In the genomic region with DNA sequence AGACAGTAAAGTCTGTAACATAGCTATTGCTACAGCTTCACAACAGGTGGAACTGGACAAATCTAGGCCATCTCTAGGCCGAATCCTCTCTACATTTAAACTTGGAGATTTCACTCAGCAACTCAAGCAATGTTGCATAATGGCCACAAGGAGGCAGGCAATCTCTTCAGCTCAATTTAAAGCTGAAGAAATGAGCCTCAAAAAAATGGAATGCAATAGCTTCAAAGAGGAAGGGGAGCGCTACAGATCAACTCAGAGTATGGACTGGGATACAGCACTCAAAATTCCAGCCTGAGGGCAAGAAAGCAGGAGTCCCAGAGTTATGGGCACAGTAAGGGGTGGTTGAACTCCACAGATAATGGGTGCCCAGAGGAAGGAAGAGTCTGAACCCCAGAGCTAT, we compare ENCODE assay signal across 10 mouse cellular contexts. TPM values are rescaled to one million over a fixed set of nuclear protein-coding genes. Genes with fewer than 3 reads are reported as not detected.
DNase-seq lines count a peak whose midpoint lies in the region; ATAC-seq and TF ChIP-seq lines count a peak whose summit lies in the region.
"Had no signal": no experiment of that assay in that cellular context is flagged by ENCODE, and none has a peak within 500 bp of the region (broad histone marks: within the 10 kb centered on the region; RNA-seq: fewer than 3 reads in every experiment).

No protein-coding gene starts in this region.

- no peaks in the 10 kb centered on the region for H3K27me3 ChIP-seq in kidney, embryonic 15.5 days
- no peaks in the 10 kb centered on the region for H3K27me3 ChIP-seq in midbrain, embryonic 13.5 days
- no peaks in the 10 kb centered on the region for H3K27me3 ChIP-seq in kidney, embryonic 16.5 days (ENCODE audit: insufficient read depth, low read length)

- H3K4me2 ChIP-seq in kidney, embryonic 15.5 days = no peak overlapping the region
- no peak overlapping the region for H3K4me2 ChIP-seq in midbrain, embryonic 13.5 days (replicated peaks)
- no peak overlapping the region for H3K4me2 ChIP-seq in kidney, embryonic 16.5 days (replicated peaks; ENCODE audit: low read depth, low read length)

- no peaks in the 10 kb centered on the region; the same call in 1 of the 2 replicates for H3K36me3 ChIP-seq in kidney, embryonic 15.5 days
- H3K36me3 ChIP-seq in ES-E14 (ENCODE audit: control insufficient read depth, insufficient read depth, low read length, poor library complexity, severe bottlenecking) = no peaks in the 10 kb centered on the region
- no peaks in the 10 kb centered on the region for H3K36me3 ChIP-seq in midbrain, embryonic 13.5 days
- H3K36me3 ChIP-seq in kidney, embryonic 16.5 days (ENCODE audit: insufficient read depth, low read length) = no peaks in the 10 kb centered on the region

- H3K9ac ChIP-seq in kidney, embryonic 15.5 days = no peak overlapping the region
- H3K9ac ChIP-seq in ES-E14 (ENCODE audit: insufficient read depth, low read depth, low read length, poor library complexity, severe bottlenecking) = no peak overlapping the region
- no peak overlapping the region for H3K9ac ChIP-seq in midbrain, embryonic 13.5 days (replicated peaks)
- H3K9ac ChIP-seq in kidney, embryonic 16.5 days (replicated peaks; ENCODE audit: low read length) = no peak overlapping the region

- no peaks in the 10 kb centered on the region for H3K9me3 ChIP-seq in kidney, embryonic 15.5 days (replicated peaks)
- H3K9me3 ChIP-seq in ES-E14 (ENCODE audit: control insufficient read depth, insufficient read depth, low read depth, low read length) = no peaks in the 10 kb centered on the region
- no peaks in the 10 kb centered on the region for H3K9me3 ChIP-seq in midbrain, embryonic 13.5 days
- H3K9me3 ChIP-seq in kidney, embryonic 16.5 days (ENCODE audit: low read length) = no peaks in the 10 kb centered on the region

- WGBS in kidney, embryonic 15.5 days = 38% methylated on average over 2 of the region's 2 CpGs
- WGBS in midbrain, embryonic 13.5 days = 38% methylated on average over 2 of the region's 2 CpGs
- WGBS in kidney, embryonic 16.5 days = 36% methylated on average over 2 of the region's 2 CpGs

- no peak for ATAC-seq in kidney, embryonic 15.5 days (replicated peaks; ENCODE audit: low FRiP score)
- ATAC-seq in midbrain, embryonic 13.5 days = peak; percentile 53; the same call in 1 of the 2 replicates
- ATAC-seq in kidney, embryonic 16.5 days (ENCODE audit: low FRiP score, low TSS enrichment) = no peak

- in situ Hi-C loops in ES-E14 (cut with MboI; ENCODE audit: low sequenced_read_pairs in 2 of 2, unreplicated experiment in 2 of 2) = no loop called here

- peak; percentile 60; the same call in 1 of the 2 replicates for TF ChIP-seq CTCF in cortical plate, adult 2 months (IDR thresholded peaks at IDR 0.05; ENCODE audit: extremely low read depth, insufficient read depth, low read length)

- no peak for TF ChIP-seq POLR2A in cortical plate, adult 2 months (IDR thresholded peaks at IDR 0.05; ENCODE audit: extremely low read depth, insufficient read depth, low read length)

- no peak overlapping the region for H3K27ac ChIP-seq in kidney, embryonic 15.5 days
- H3K27ac ChIP-seq in ES-E14 (ENCODE audit: insufficient read depth, low read depth, low read length, poor library complexity, severe bottlenecking) = no peak overlapping the region
- H3K27ac ChIP-seq in cortical plate, adult 2 months (ENCODE audit: insufficient read depth, low read length) = no peak overlapping the region
- H3K27ac ChIP-seq in midbrain, embryonic 13.5 days = no peak overlapping the region
- no peak overlapping the region for H3K27ac ChIP-seq in kidney, embryonic 16.5 days (ENCODE audit: low read length)

- DNase-seq in kidney, adult 9 months = peak; percentile 40
- DNase-seq in ES-E14 (ENCODE audit: low read depth, low spot score) = no peak
- DNase-seq in ovary, postnatal 14 days (ENCODE audit: low spot score) = no peak
- no peak for DNase-seq in spleen, postnatal 14 days (ENCODE audit: low spot score in 2 of 2)

- H3K4me3 ChIP-seq in kidney, embryonic 15.5 days (replicated peaks) = no peak overlapping the region
- H3K4me3 ChIP-seq in ES-E14 (ENCODE audit: insufficient read depth in 1 of 2, low read depth in 1 of 2, low read length in 2 of 2, poor library complexity in 1 of 2, severe bottlenecking in 1 of 2) = no peak overlapping the region
- H3K4me3 ChIP-seq in cortical plate, adult 2 months (ENCODE audit: insufficient read depth, low read length) = no peak overlapping the region
- H3K4me3 ChIP-seq in midbrain, embryonic 13.5 days (replicated peaks) = no peak overlapping the region
- H3K4me3 ChIP-seq in kidney, embryonic 16.5 days (ENCODE audit: low read length) = no peak overlapping the region

- no peaks in the 10 kb centered on the region for H3K4me1 ChIP-seq in kidney, embryonic 15.5 days
- H3K4me1 ChIP-seq in ES-E14 (ENCODE audit: control insufficient read depth in 2 of 2, insufficient read depth in 2 of 2, low read length in 2 of 2, poor library complexity in 1 of 2) = peaks cover 0 to 5% of the 10 kb centered on the region in 2 experiments; a peak in 2 of 4 replicates
- no peaks in the 10 kb centered on the region for H3K4me1 ChIP-seq in cortical plate, adult 2 months (ENCODE audit: control insufficient read depth, insufficient read depth, low read length)
- H3K4me1 ChIP-seq in midbrain, embryonic 13.5 days (replicated peaks) = peaks cover 4% of the 10 kb centered on the region
- H3K4me1 ChIP-seq in kidney, embryonic 16.5 days (ENCODE audit: insufficient read depth, low read length) = no peaks in the 10 kb centered on the region

TF ChIP-seq in ES-E14, 5 proteins besides CTCF, POLR2A, EP300 and RAD21:
- TF ChIP-seq HCFC1 (IDR thresholded peaks at IDR 0.05; ENCODE audit: borderline replicate concordance, insufficient read depth, low read length) (no peak), ZNF384 (IDR thresholded peaks at IDR 0.05; ENCODE audit: low read depth, low read length) (peak; percentile 40; the same call in 1 of the 2 replicates), CHD2 (IDR thresholded peaks at IDR 0.05; ENCODE audit: low read depth, low read length) (no peak), MAFK (IDR thresholded peaks at IDR 0.05; ENCODE audit: insufficient read depth, low read depth, low read length) (no peak), ZC3H11A (IDR thresholded peaks at IDR 0.05; ENCODE audit: borderline replicate concordance, low read depth, low read length) (peak; percentile 53; the same call in 1 of the 2 replicates)

RNA-seq across cellular contexts. Expression of gene Pomgnt1, which starts 11.3 kb away (rescaled TPM):
- polyA plus RNA-seq in kidney, embryonic 15.5 days (2015; fragmentation: Nextera tagmentation; extraction: Ambion mirVana) = 61.7 and 62.2 TPM in 2 replicates
- 48.6 and 51.5 TPM in 2 replicates for total RNA-seq in ES-E14 (2012; rRNA removed)
- polyA plus RNA-seq in cortical plate, adult 2 months (2012; rRNA removed) = 80.3 and 84.4 TPM in 2 replicates
- 51.8 and 56.9 TPM in 2 replicates for polyA plus RNA-seq in midbrain, embryonic 13.5 days (2015; fragmentation: Nextera tagmentation; extraction: Ambion mirVana)
- 59.2 and 65.5 TPM in 2 replicates for polyA plus RNA-seq in kidney, embryonic 16.5 days (2015; fragmentation: Nextera tagmentation; extraction: Ambion mirVana)

RNA-seq across cellular contexts. Expression of gene Rad54l, which starts 11.5 kb away (rescaled TPM):
- 34.4 and 36.6 TPM in 2 replicates for polyA plus RNA-seq in kidney, embryonic 15.5 days (2015; fragmentation: Nextera tagmentation; extraction: Ambion mirVana)
- total RNA-seq in ES-E14 (2012; rRNA removed) = 36.2 and 38.6 TPM in 2 replicates
- 0.81 and 1.1 TPM in 2 replicates for polyA plus RNA-seq in cortical plate, adult 2 months (2012; rRNA removed)
- 18.8 and 19.4 TPM in 2 replicates for polyA plus RNA-seq in midbrain, embryonic 13.5 days (2015; fragmentation: Nextera tagmentation; extraction: Ambion mirVana)
- polyA plus RNA-seq in kidney, embryonic 16.5 days (2015; fragmentation: Nextera tagmentation; extraction: Ambion mirVana) = 34.7 and 35.6 TPM in 2 replicates

RNA-seq across cellular contexts. Expression of gene Lurap1, which starts 16.1 kb away (rescaled TPM):
- 2.7 and 3.2 TPM in 2 replicates for polyA plus RNA-seq in kidney, embryonic 15.5 days (2015; fragmentation: Nextera tagmentation; extraction: Ambion mirVana)
- 0.49 and 0.95 TPM in 2 replicates for total RNA-seq in ES-E14 (2012; rRNA removed)
- 14.2 TPM in 2 replicates for polyA plus RNA-seq in cortical plate, adult 2 months (2012; rRNA removed)
- polyA plus RNA-seq in midbrain, embryonic 13.5 days (2015; fragmentation: Nextera tagmentation; extraction: Ambion mirVana) = 1.5 and 2.2 TPM in 2 replicates
- polyA plus RNA-seq in kidney, embryonic 16.5 days (2015; fragmentation: Nextera tagmentation; extraction: Ambion mirVana) = 3.8 and 3.9 TPM in 2 replicates

RNA-seq across cellular contexts. Expression of gene Tspan1, which starts 32.4 kb away (rescaled TPM):
- 2.1 and 6.4 TPM in 2 replicates for polyA plus RNA-seq in kidney, embryonic 15.5 days (2015; fragmentation: Nextera tagmentation; extraction: Ambion mirVana)
- 1.7 and 3.0 TPM in 2 replicates for total RNA-seq in ES-E14 (2012; rRNA removed)
- 0.26 and 0.27 TPM in 2 replicates for polyA plus RNA-seq in cortical plate, adult 2 months (2012; rRNA removed)
- polyA plus RNA-seq in midbrain, embryonic 13.5 days (2015; fragmentation: Nextera tagmentation; extraction: Ambion mirVana) = 0.11 TPM in 1 of 2 replicates, not detected in the other
- 2.8 and 4.8 TPM in 2 replicates for polyA plus RNA-seq in kidney, embryonic 16.5 days (2015; fragmentation: Nextera tagmentation; extraction: Ambion mirVana)
- total RNA-seq: layer of hippocampus, adult 18-20 months had no signal

RNA-seq across cellular contexts. Expression of gene 1700042G07Rik, which starts 38.2 kb away (rescaled TPM):
- polyA plus RNA-seq in kidney, embryonic 15.5 days (2015; fragmentation: Nextera tagmentation; extraction: Ambion mirVana) = not detected in 2 replicates
- total RNA-seq in ES-E14 (2012; rRNA removed) = not detected in 2 replicates
- polyA plus RNA-seq in cortical plate, adult 2 months (2012; rRNA removed) = not detected in 2 replicates
- polyA plus RNA-seq in midbrain, embryonic 13.5 days (2015; fragmentation: Nextera tagmentation; extraction: Ambion mirVana) = not detected in 2 replicates
- not detected in 2 replicates for polyA plus RNA-seq in kidney, embryonic 16.5 days (2015; fragmentation: Nextera tagmentation; extraction: Ambion mirVana)
- total RNA-seq: layer of hippocampus, adult 18-20 months had no signal
- polyA plus RNA-seq: neural tube, embryonic 11.5 days had no signal
